Mouse (Mus musculus) lung, embryonic 14.5 days (tissue): Measurements from ENCODE around the gene Engase. TPM values are rescaled to one million over a fixed set of nuclear protein-coding genes. Genes with fewer than 3 reads are reported as not detected.
A peak's percentile ranks its signal among the peaks of the same experiment; 100 is the strongest.

Experiments
- ATAC-seq: fragments of 200-750 bp; cut with Nextera tagmentation; 2 replicates; pipeline ENCODE4 v1.8.0; 2017; ENCODE audit warnings: mild to moderate bottlenecking, moderate TSS enrichment, moderate library complexity; ENCODE audit not compliant: insufficient read depth
- DNase-seq: peaks from one replicate; pipeline ENCODE4 v3.0.0-alpha.2; 2015
- H3K27ac ChIP-seq: fragments of 300-500 bp; sonication (generic); 2 replicates; pipeline ENCODE4 v1.5.1; 2014; ENCODE audit warnings: low read depth, mild to moderate bottlenecking, moderate library complexity
- H3K27me3 ChIP-seq: fragments of 300-500 bp; sonication (generic); 2 replicates; pipeline ENCODE4 v1.6.1; 2014; ENCODE audit warnings: low read length, control low read depth; ENCODE audit not compliant: insufficient read depth
- H3K36me3 ChIP-seq: fragments of 300-500 bp; sonication (generic); 2 replicates; pipeline ENCODE4 v1.6.1; 2014; ENCODE audit warnings: control low read depth; ENCODE audit not compliant: insufficient read depth
- H3K4me1 ChIP-seq: fragments of 300-500 bp; sonication (generic); 2 replicates; pipeline ENCODE4 v1.6.1; 2014; ENCODE audit warnings: antibody characterized with exemption, control low read depth; ENCODE audit not compliant: insufficient read depth
- H3K4me2 ChIP-seq: fragments of 300-500 bp; sonication (generic); 2 replicates; pipeline ENCODE4 v1.6.1; 2014; ENCODE audit warnings: mild to moderate bottlenecking
- H3K4me3 ChIP-seq: fragments of 300-500 bp; sonication (generic); 2 replicates; pipeline ENCODE4 v1.5.1; 2014; ENCODE audit warnings: low read depth, low read length
- H3K9ac ChIP-seq: fragments of 300-500 bp; sonication (generic); 2 replicates; pipeline ENCODE4 v1.6.1; 2014
- H3K9me3 ChIP-seq: fragments of 300-500 bp; sonication (generic); 2 replicates; pipeline ENCODE4 v1.6.1; 2016; ENCODE audit warnings: low read depth, low read length, control low read depth
- CTCF ChIP-seq: IDR thresholded peaks from 2 replicates; pipeline ENCODE4 v1.5.1; 2016; ENCODE audit warnings: antibody characterized with exemption, low read depth
- WGBS: fragments of 180-500 bp; shearing (Covaris S2); extraction: QIAGEN DNeasy Blood & Tissue Kit; methylation state at CpG from one replicate; pipeline ENCODE4 v1.1.7; 2014; 5-methylcytosine and 5-hydroxymethylcytosine counted together
- polyA plus RNA-seq: library from polyadenylated mRNA; unstranded; fragments of >200 nt; fragmentation: Nextera tagmentation; extraction: Ambion mirVana; gene quantifications from 2 replicates; pipeline ENCODE4 v1.2.1, GENCODE M21; 2014

The Engase gene
- polyA plus RNA-seq, 1 experiment from 2014 or later: 10.5 TPM

DNA sequence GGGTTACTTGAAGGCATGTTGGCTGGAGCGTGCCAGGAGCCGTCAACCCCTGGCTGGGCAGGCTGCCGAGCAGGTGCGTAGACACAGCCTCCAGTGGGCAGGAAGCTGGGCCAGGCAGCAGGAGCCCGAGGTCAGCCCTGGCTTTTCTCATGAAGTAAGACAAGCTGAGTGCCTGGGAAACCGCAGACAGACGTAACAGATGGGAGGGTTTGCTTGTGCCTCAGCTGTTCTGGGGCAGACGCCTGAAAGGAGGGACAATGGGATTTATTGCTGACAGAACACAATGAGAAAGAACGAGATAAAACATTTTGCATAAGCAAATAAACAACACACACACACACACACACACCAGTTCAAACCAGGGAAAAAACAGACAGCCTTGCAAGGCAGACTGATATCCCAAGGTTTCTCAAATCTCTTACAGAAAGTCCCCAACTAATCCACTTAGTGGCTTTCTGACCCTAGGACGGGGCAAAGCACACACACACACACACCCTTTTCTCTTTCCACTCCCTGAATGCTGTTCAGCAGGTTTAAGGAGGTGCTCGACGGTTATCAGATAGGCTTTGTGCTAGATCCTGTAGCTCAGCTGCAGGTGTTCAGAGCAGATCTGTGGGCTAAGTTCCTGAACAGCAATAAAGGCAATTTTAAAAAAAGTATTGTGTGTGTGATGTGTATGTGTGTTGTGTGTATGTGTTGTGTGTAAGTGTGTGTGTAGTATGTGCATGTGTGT lies 6.2 kb upstream of the Engase start:
- 25% methylated on average over 12 of the region's 12 CpGs for WGBS
- TF ChIP-seq CTCF: no peak
- H3K27me3 ChIP-seq: no peaks in the 10 kb centered on the region
- H3K9ac ChIP-seq: no peak overlapping the region
- peaks cover 4% of the 10 kb centered on the region; the same call in 1 of the 2 replicates for H3K4me1 ChIP-seq
- ATAC-seq (peak; percentile 82), DNase-seq (peak; percentile 61)
- H3K4me2 ChIP-seq: no peak overlapping the region
- H3K4me3 ChIP-seq: no peak overlapping the region
- H3K9me3 ChIP-seq: no peaks in the 10 kb centered on the region
- H3K36me3 ChIP-seq: no peaks in the 10 kb centered on the region
- peak overlapping the region; percentile 91 for H3K27ac ChIP-seq

DNA sequence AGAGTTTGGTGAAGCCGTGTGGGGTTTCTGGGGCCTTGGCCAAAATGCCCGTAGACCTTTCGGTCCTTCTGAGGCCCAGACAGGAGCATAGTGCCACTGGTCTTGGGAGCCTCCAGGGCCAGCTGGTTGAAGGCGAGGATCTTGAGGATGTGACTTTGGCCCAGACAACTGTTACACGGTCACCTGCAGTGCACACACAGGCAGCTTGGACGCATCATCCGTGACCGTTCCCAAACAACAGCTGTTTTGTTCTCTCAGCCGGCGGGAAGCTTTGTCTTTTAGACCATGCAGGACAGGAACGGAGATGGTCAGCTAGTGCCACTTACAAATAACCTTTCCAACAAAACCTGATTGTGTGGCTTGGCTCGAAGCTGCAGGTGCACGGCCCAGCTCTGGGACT lies 5.0 kb upstream of the Engase start:
- TF ChIP-seq CTCF: no peak
- WGBS: 77% methylated on average over 13 of the region's 13 CpGs
- DNase-seq: no peak

DNA sequence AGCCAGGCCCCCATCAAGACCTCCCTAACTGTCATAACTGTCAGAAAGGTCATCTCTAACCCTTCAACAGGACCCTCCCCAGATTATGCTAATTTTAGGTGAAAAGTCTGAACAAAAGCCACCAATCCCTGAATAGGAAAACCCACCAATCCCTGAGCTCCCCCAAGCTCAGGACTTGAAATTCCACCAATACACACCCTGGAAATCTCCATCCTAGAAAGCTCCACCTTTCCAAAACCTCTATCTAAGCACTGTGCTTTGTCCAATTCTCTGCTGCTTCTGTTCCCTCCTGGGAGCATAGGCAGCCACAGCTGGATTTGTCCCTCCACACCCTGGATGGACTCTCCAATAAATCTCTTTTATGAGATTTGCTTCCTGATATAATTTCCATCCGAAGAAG lies 3.5 kb upstream of the Engase start:
- Histone ChIP-seq H3K27me3 (no peaks in the 10 kb centered on the region), H3K4me1 (peaks cover 7% of the 10 kb centered on the region), H3K9ac (no peak overlapping the region), H3K9me3 (no peaks in the 10 kb centered on the region), H3K36me3 (no peaks in the 10 kb centered on the region), H3K4me3 (no peak overlapping the region), H3K27ac (no peak overlapping the region), H3K4me2 (no peak overlapping the region)
- WGBS: 79% methylated on average over 1 of the region's 1 CpGs
- ATAC-seq (no peak), DNase-seq (no peak)
- TF ChIP-seq CTCF: no peak

More for the DNA sequence above, 5.0 kb upstream of the Engase start:
- Histone ChIP-seq H3K4me2 (no peak overlapping the region), H3K4me1 (peaks cover 4% of the 10 kb centered on the region; the same call in 1 of the 2 replicates), H3K9me3 (no peaks in the 10 kb centered on the region), H3K27me3 (no peaks in the 10 kb centered on the region), H3K9ac (no peak overlapping the region), H3K27ac (no peak overlapping the region), H3K4me3 (no peak overlapping the region), H3K36me3 (no peaks in the 10 kb centered on the region)
- ATAC-seq: no peak

DNA sequence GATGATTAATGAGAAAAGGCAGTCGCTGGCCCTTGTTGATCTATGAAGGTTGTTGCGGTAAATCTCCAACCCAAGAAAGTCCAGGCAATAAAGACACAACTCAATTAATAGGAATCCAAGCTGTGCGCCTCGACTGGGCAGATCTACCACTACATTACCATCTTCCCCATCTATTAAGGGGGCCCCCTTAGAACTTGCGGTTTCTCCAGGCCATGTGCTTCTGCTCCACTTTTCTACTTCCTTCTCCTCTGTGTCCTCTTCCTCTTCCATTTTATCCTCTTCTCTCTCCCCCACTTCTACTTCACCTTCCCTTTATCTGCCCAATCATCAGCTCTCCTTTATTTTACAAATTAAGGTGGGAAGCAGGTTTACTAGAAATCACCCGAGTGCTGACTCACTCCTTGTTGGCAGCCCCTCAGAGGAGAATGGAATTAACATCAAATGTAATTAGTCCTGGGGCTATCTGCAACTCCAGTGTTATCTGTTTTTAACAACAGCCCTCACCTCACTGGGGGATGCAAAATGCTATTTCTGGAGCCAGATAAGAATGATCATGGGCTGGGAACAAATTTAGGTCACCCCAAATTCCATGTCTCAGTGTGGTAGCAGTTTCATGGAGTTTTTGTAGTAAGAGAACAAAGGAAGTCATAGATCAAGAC lies 2.7 kb upstream of the Engase start:
- no peak for ATAC-seq
- no peak for TF ChIP-seq CTCF

DNA sequence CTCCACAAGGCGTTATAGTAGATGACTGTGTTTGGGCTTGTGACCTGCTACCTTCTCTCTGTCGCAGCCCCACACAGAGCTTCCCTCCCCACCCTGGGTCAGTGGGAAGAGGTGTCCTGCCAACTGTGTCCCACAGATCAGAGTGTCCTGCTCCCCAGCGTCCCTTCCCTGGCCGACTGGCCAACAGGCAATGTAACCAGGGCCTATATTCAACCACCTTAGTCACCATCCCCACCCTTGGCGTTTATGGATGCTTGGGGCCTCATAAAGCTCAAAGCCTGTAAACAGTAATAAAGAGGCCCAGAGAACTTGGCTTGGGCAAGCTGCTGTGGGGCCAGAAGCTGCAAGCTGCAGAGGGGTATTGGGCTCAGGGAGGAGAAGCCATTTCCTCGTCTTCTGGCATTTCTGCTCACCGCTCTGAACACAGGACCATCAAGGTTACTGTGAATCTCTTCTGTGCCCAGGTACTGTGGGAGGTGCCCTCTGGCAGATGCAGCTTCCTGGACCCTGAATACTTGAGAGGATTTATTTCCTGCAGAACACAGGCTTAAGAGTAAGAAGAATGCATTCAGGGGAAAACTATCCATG lies 1.0 kb upstream of the Engase start:
- H3K4me1 ChIP-seq: peaks cover 7% of the 10 kb centered on the region
- no peaks in the 10 kb centered on the region for H3K27me3 ChIP-seq
- H3K27ac ChIP-seq: no peak overlapping the region
- H3K9me3 ChIP-seq: no peaks in the 10 kb centered on the region
- H3K4me3 ChIP-seq: no peak overlapping the region
- 0 out of 2 replicates have a peak, but pooled peaks cover 6% of the 10 kb centered on the region for H3K36me3 ChIP-seq
- no peak for ATAC-seq
- no peak overlapping the region for H3K4me2 ChIP-seq
- no peak for DNase-seq
- no peak for TF ChIP-seq CTCF
- 81% methylated on average over 7 of the region's 7 CpGs for WGBS
- H3K9ac ChIP-seq: no peak overlapping the region

More for the DNA sequence above, 2.7 kb upstream of the Engase start:
- H3K27ac ChIP-seq: no peak overlapping the region
- H3K4me3 ChIP-seq: no peak overlapping the region
- DNase-seq: no peak
- 72% methylated on average over 6 of the region's 6 CpGs for WGBS
- no peaks in the 10 kb centered on the region for H3K27me3 ChIP-seq
- peaks cover 7% of the 10 kb centered on the region for H3K4me1 ChIP-seq
- no peak overlapping the region for H3K9ac ChIP-seq
- H3K9me3 ChIP-seq: no peaks in the 10 kb centered on the region
- no peaks in the 10 kb centered on the region for H3K36me3 ChIP-seq
- H3K4me2 ChIP-seq: no peak overlapping the region

DNA sequence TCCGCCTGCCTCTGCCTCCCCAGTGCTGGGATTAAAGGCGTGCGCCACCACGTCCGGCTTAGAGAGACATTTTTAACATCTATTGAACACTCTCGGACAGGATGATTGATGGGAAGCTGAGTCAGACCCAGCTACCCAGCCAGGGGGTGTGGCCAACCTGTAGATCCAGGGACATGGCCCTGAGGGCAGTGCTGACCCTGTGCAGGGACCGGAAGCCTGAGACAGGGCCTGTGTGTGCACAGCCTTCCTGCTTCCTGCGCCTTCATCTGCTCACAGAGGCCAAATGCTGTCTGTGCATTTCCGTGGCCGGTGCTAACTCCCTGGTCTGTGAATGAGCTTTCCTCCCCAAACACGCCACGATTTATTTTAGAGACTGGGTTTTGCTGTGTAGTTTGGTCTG lies 3.1 kb downstream of the Engase start:
- Histone ChIP-seq H3K27ac (no peak overlapping the region), H3K36me3 (peaks cover 25% of the 10 kb centered on the region; the same call in 1 of the 2 replicates), H3K9ac (no peak overlapping the region), H3K9me3 (no peaks in the 10 kb centered on the region), H3K4me1 (peaks cover 2% of the 10 kb centered on the region; the same call in 1 of the 2 replicates), H3K4me2 (no peak overlapping the region), H3K27me3 (no peaks in the 10 kb centered on the region), H3K4me3 (no peak overlapping the region)
- DNase-seq (peak; percentile 40), ATAC-seq (no peak)
- TF ChIP-seq CTCF: no peak
- 70% methylated on average over 12 of the region's 12 CpGs for WGBS

DNA sequence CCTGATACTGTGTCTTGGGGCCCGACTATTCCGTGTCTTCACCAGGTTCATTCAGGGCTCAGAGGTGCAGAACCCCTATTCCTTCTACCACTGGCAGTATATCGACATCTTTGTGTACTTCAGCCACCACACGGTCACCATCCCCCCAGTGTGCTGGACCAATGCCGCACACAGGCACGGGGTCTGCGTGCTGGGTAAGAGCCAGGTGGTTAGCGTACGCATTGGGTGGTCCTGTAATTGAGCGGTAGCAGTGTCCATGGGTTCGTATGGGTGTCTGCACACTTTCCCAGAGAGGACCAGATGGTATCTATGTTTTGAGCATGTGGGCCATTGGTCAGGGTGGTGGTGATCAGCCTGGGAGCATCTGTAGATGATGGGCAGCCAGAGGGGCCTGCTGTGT lies 4.6 kb downstream of the Engase start:
- Histone ChIP-seq H3K4me2 (no peak overlapping the region), H3K4me1 (peaks cover 2% of the 10 kb centered on the region; the same call in 1 of the 2 replicates), H3K9me3 (no peaks in the 10 kb centered on the region), H3K27me3 (no peaks in the 10 kb centered on the region), H3K9ac (no peak overlapping the region), H3K4me3 (no peak overlapping the region), H3K36me3 (peaks cover 27% of the 10 kb centered on the region; the same call in 1 of the 2 replicates), H3K27ac (no peak overlapping the region)
- no peak for DNase-seq
- WGBS: 95% methylated on average over 11 of the region's 11 CpGs
- ATAC-seq: no peak
- TF ChIP-seq CTCF: no peak
